Mouse (Mus musculus): ENCODE measurements at regions not wholly inside any gene's neighbourhood (a gene's known extent, or its start where the extent isn't known, plus 50 kb on each side); places are given as distances from the start of the nearest gene placed in this dataset.

GRCm38 (mm10) chr13:6855199-6856148 lies 206.9 kb upstream of the Pfkp start:
- DNase-seq (ENCODE audit: inconsistent ontology term), result no peak

- no peak for DNase-seq (ENCODE audit: inconsistent ontology term)
Observed at GRCm38 (mm10) chr13:6837446-6837845, 188.9 kb upstream of the Pfkp start.

GRCm38 (mm10) chr13:6837075-6837422 lies 188.5 kb upstream of the Pfkp start:
- no peak for DNase-seq (ENCODE audit: inconsistent ontology term)

- DNase-seq (ENCODE audit: inconsistent ontology term), result peak; percentile 57
Observed at GRCm38 (mm10) chr13:6836351-6837074, 187.9 kb upstream of the Pfkp start.

- peak; percentile 48 for DNase-seq (ENCODE audit: inconsistent ontology term)
Observed at GRCm38 (mm10) chr13:6829882-6830281, 181.3 kb upstream of the Pfkp start.

- peak; percentile 52 for DNase-seq (ENCODE audit: inconsistent ontology term)
Observed at GRCm38 (mm10) chr13:6829346-6829745, 180.8 kb upstream of the Pfkp start.

GRCm38 (mm10) chr13:6828601-6829330 lies 180.2 kb upstream of the Pfkp start:
- peak; percentile 12 for DNase-seq (ENCODE audit: inconsistent ontology term)

- no peak for DNase-seq (ENCODE audit: inconsistent ontology term)
Observed at GRCm38 (mm10) chr13:6802243-6803157, 153.9 kb upstream of the Pfkp start.

- DNase-seq (ENCODE audit: inconsistent ontology term), result no peak
Observed at GRCm38 (mm10) chr13:6767936-6768588, 119.5 kb upstream of the Pfkp start.

GRCm38 (mm10) chr13:6757151-6757550 lies 108.6 kb upstream of the Pfkp start:
- DNase-seq (ENCODE audit: inconsistent ontology term), result peak; percentile 29

- DNase-seq (ENCODE audit: inconsistent ontology term), result peak; percentile 26
Observed at GRCm38 (mm10) chr13:6751599-6751998, 103.0 kb upstream of the Pfkp start.

GRCm38 (mm10) chr13:6751149-6751548 lies 102.6 kb upstream of the Pfkp start:
- DNase-seq (ENCODE audit: inconsistent ontology term), result peak; percentile 51

GRCm38 (mm10) chr13:6741916-6742315 lies 93.3 kb upstream of the Pfkp start:
- DNase-seq (ENCODE audit: inconsistent ontology term), result no peak

- DNase-seq (ENCODE audit: inconsistent ontology term), result no peak
Observed at GRCm38 (mm10) chr13:6736984-6737566, 88.5 kb upstream of the Pfkp start.
